Mouse (Mus musculus) hindbrain, embryonic 10.5 days (tissue): ENCODE results near the gene Baz1b. TPM values are rescaled to one million over a fixed set of nuclear protein-coding genes. Genes with fewer than 3 reads are reported as not detected.
A peak's percentile ranks its signal among the peaks of the same experiment; 100 is the strongest.

Experiments
- DNase-seq: peaks from one replicate; pipeline ENCODE4 v3.0.0-alpha.2; 2017; ENCODE audit warnings: low spot score
- H3K27ac ChIP-seq: fragments of 300-500 bp; sonication (generic); 2 replicates; pipeline ENCODE4 v1.5.1; 2016; ENCODE audit warnings: mild to moderate bottlenecking, moderate library complexity
- H3K27me3 ChIP-seq: fragments of 300-500 bp; sonication (generic); 2 replicates; pipeline ENCODE4 v1.6.1; 2016; ENCODE audit warnings: mild to moderate bottlenecking; ENCODE audit not compliant: poor library complexity, insufficient read depth, severe bottlenecking
- H3K36me3 ChIP-seq: fragments of 300-500 bp; sonication (generic); 2 replicates; pipeline ENCODE4 v1.6.1; 2016; ENCODE audit warnings: mild to moderate bottlenecking, moderate library complexity
- H3K4me1 ChIP-seq: fragments of 300-500 bp; sonication (generic); replicated peaks from 2 replicates; pipeline ENCODE4 v1.6.1; 2016; ENCODE audit warnings: mild to moderate bottlenecking
- H3K4me3 ChIP-seq: fragments of 300-500 bp; sonication (generic); 2 replicates; pipeline ENCODE4 v1.5.1; 2016; ENCODE audit warnings: mild to moderate bottlenecking, moderate library complexity
- H3K9me3 ChIP-seq: fragments of 300-500 bp; sonication (generic); 2 replicates; pipeline ENCODE4 v1.6.1; 2016; ENCODE audit warnings: mild to moderate bottlenecking, moderate library complexity
- WGBS: fragments of 180-500 bp; shearing (Covaris S2); methylation state at CpG from one replicate; pipeline ENCODE4 v1.1.7; 2016; 5-methylcytosine and 5-hydroxymethylcytosine counted together
- polyA plus RNA-seq: library from polyadenylated mRNA; unstranded; fragments of >200 nt; fragmentation: Nextera tagmentation; extraction: Ambion mirVana; gene quantifications from 2 replicates; pipeline ENCODE4 v1.2.1, GENCODE M21; 2016

Gene Baz1b
- polyA plus RNA-seq, 1 experiment from 2014 or later, result 41.1 TPM

GRCm38 (mm10) chr5:135247337-135247736 lies 60.3 kb downstream of the Baz1b start:
- Histone ChIP-seq H3K4me1 (peaks cover 62% of the 10 kb centered on the region), H3K4me3 (peak overlapping the region; percentile 77; the same call in 1 of the 2 replicates)

GRCm38 (mm10) chr5:135248956-135249676 lies 62.1 kb downstream of the Baz1b start:
- WGBS, result 80% methylated on average over 16 of the region's 16 CpGs
- H3K27ac ChIP-seq, result peak overlapping the region; percentile 12; the same call in 1 of the 2 replicates
- no peaks in the 10 kb centered on the region for H3K9me3 ChIP-seq
- no peak for DNase-seq
- H3K4me3 ChIP-seq, result peak overlapping the region; percentile 77
- H3K27me3 ChIP-seq, result peaks cover 20% of the 10 kb centered on the region
- H3K36me3 ChIP-seq, result peaks cover 34% of the 10 kb centered on the region
- H3K4me1 ChIP-seq, result peaks cover 80% of the 10 kb centered on the region

More at GRCm38 (mm10) chr5:135247337-135247736, 60.3 kb downstream of the Baz1b start:
- 77% methylated on average over 9 of the region's 9 CpGs for WGBS
- H3K27me3 ChIP-seq, result peaks cover 20% of the 10 kb centered on the region
- no peaks in the 10 kb centered on the region for H3K9me3 ChIP-seq
- H3K27ac ChIP-seq, result no peak overlapping the region
- peaks cover 52% of the 10 kb centered on the region for H3K36me3 ChIP-seq
- no peak for DNase-seq

GRCm38 (mm10) chr5:135250186-135251078 lies 63.4 kb downstream of the Baz1b start:
- no peaks in the 10 kb centered on the region for H3K9me3 ChIP-seq
- 2% methylated on average over 92 of the region's 92 CpGs for WGBS
- H3K27me3 ChIP-seq, result peaks cover 20% of the 10 kb centered on the region
- peak; percentile 47 for DNase-seq
- H3K4me1 ChIP-seq, result peaks cover 93% of the 10 kb centered on the region
- peaks cover 21% of the 10 kb centered on the region for H3K36me3 ChIP-seq
- H3K4me3 ChIP-seq, result peak overlapping the region; percentile 77
- H3K27ac ChIP-seq, result peak overlapping the region; percentile 94

- under 1% methylated on average over 51 of the region's 51 CpGs for WGBS
These were observed 64.0 kb downstream of the Baz1b start, which contains the start of gene Fzd9 for GRCm38 (mm10) chr5:135251079-135251454. Gene Fzd9, minus strand, starts transcription at chr5:135251230.

DNA sequence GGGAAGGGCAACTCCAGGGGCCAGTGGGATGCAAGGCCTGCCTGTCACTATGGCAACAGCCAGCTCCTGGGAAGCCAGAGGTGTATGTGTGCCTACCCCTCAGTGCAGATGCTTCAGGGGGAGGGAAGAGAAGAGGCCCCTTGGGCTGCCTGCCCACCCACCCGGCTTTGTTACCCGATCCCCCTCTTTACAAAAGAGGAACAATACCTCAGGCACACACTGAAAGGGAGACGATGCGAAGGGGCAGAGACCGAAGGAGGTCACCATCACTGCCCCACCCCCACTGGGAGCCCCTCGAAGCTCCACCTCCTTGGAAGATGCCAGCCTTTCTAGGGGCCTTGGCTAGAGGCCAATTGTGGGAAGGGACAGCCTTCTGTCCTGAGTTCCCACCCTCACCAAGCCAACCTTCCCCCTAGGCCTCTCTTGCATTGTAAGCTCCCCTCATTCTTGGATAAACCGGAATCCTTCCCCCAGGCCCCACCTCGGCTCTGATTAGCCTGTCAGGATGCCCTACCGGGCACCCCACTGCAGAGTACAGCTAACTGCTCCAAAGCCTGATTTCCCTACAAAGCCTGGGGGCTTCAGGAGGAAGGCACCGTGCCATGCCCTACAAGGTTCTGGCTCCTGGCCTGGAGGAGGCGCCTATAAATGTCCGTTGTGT lies 66.8 kb downstream of the Baz1b start:
- Histone ChIP-seq H3K4me3 (peak overlapping the region; percentile 32), H3K27ac (peak overlapping the region; percentile 94), H3K9me3 (peaks cover 12% of the 10 kb centered on the region), H3K36me3 (peaks cover 7% of the 10 kb centered on the region; the same call in 1 of the 2 replicates), H3K27me3 (peaks cover 20% of the 10 kb centered on the region), H3K4me1 (peaks cover 77% of the 10 kb centered on the region)
- DNase-seq, result peak; percentile 91
- WGBS, result 3% methylated on average over 12 of the region's 12 CpGs

More at GRCm38 (mm10) chr5:135251079-135251454, 64.0 kb downstream of the Baz1b start, which contains the start of gene Fzd9:
- DNase-seq, result peak; percentile 89
- Histone ChIP-seq H3K4me1 (peaks cover 94% of the 10 kb centered on the region), H3K27ac (peak within 1 kb of the TSS; percentile 94), H3K4me3 (peak within 1 kb of the TSS; percentile 77), H3K36me3 (peaks cover 16% of the 10 kb centered on the region), H3K27me3 (peaks cover 20% of the 10 kb centered on the region), H3K9me3 (peaks cover 2% of the 10 kb centered on the region)

- Histone ChIP-seq H3K4me1 (peaks cover 67% of the 10 kb centered on the region), H3K27me3 (no peaks in the 10 kb centered on the region), H3K36me3 (peaks cover 7% of the 10 kb centered on the region; the same call in 1 of the 2 replicates), H3K4me3 (no peak overlapping the region), H3K9me3 (peaks cover 12% of the 10 kb centered on the region), H3K27ac (0 out of 2 replicates have a peak overlapping the region, but pooled peaks have one; percentile 94)
- 86% methylated on average over 3 of the region's 3 CpGs for WGBS
- no peak for DNase-seq
These were observed 69.1 kb downstream of the Baz1b start for GRCm38 (mm10) chr5:135256166-135256565.

GRCm38 (mm10) chr5:135257559-135257958 lies 70.5 kb downstream of the Baz1b start:
- peaks cover 53% of the 10 kb centered on the region for H3K4me1 ChIP-seq
- WGBS, result 83% methylated on average over 12 of the region's 12 CpGs
- no peak for DNase-seq
- H3K27me3 ChIP-seq, result no peaks in the 10 kb centered on the region
- no peak overlapping the region for H3K4me3 ChIP-seq
- peaks cover 7% of the 10 kb centered on the region; the same call in 1 of the 2 replicates for H3K36me3 ChIP-seq
- H3K9me3 ChIP-seq, result peaks cover 12% of the 10 kb centered on the region
- peak overlapping the region; percentile 93 for H3K27ac ChIP-seq

DNA sequence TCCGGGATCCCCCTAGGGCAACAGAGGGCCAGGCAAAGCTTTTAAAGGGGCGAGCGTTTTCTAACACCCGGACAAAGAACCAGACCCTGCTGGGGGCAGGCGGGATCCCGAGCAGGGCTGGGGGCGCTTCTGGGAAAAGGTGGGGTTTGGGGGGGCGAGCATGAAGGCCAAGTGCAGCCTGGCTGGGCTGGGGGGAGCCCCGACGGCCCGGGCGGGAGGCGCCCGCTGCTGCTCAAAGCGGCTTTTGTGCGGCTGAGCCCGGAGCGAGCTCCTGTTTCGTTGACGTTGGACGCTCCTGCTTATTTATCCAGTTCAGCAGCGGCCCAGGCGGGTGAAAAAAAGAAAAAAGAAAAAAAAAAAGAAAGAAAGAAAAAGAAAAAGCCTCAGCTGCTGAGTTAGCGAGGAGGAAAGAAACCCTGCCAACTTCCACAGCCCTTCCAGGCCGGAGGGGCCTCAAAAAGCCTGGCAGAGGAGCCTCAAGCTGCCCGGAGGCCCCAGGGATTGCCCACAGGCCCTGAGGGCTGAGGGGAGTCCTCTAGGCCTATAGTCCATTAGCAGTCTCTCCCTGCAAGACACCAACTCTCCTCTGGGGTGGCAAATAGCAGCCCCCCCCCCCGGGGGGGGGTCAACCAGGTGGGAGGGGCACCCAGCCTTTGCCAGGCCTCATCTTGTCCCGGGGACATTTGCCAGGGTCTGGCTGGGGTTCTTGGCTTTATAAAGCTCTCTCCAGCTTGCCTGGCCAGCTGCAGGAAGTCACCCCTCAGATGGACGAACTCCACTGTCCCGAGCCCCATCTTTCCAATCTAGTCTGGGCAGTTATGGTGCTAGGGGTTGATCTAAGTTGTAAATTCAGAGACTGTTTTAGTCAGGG lies 71.5 kb downstream of the Baz1b start:
- 24% methylated on average over 30 of the region's 30 CpGs for WGBS
- H3K27ac ChIP-seq, result peak overlapping the region; percentile 93
- no peaks in the 10 kb centered on the region for H3K27me3 ChIP-seq
- peaks cover 7% of the 10 kb centered on the region; the same call in 1 of the 2 replicates for H3K36me3 ChIP-seq
- H3K4me3 ChIP-seq, result peak overlapping the region; percentile 34; the same call in 1 of the 2 replicates
- H3K4me1 ChIP-seq, result peaks cover 44% of the 10 kb centered on the region
- peak; percentile 45 for DNase-seq
- peaks cover 12% of the 10 kb centered on the region for H3K9me3 ChIP-seq

DNA sequence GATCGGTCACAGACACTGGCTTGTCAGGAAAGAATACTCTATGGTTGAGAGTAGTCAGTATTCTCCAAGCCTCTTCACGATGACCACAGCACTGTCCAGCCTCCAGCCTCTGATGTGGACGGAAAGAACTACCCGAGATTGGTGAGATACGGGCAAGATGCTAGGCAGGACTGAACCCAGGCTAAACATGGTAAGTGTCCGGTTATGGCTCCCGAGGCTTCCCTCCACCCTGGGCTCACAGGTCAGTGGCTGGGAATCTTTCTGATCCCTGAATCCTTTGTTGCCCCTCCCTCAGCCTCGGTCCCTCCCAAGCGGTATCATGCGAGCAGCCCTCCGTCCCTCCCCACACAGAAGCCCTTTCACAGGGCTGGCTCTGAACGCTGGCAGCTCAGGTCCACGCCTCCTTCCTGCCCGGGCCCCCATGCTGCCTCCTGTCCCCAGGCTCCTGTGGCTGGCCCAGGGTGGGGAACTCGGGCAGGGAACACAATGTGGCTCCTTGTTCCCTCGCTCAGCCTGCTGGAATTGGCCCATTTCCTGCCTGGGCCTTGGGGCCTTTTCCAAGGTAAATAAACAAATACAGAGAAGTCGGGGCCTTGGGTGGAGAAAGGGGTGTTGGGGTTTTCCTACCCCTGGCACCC lies 76.9 kb downstream of the Baz1b start:
- Histone ChIP-seq H3K4me1 (peaks cover 32% of the 10 kb centered on the region), H3K27me3 (no peaks in the 10 kb centered on the region), H3K4me3 (peak overlapping the region; percentile 34), H3K36me3 (no peaks in the 10 kb centered on the region), H3K27ac (peak overlapping the region; percentile 86), H3K9me3 (no peaks in the 10 kb centered on the region)
- WGBS, result 21% methylated on average over 17 of the region's 17 CpGs
- peak; percentile 70 for DNase-seq

DNA sequence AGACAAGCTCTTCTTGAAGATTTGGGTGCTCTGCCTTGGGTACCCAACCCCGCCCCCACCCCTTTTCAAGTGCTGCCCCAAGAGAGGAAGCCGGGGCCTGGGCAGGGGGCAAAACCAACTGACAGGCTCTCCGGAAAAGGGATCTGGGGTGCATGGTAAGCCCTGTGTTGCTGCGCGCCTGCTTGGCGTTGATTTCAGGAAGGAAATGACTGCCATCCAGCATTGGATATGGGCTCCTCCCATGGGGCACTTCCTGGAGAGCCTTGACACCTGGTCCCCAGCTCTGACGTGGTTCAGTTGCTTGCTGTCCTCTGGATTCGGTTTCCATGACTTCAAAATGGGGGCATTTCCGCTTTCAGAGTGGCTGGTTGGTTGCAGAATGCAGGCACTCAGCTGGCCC lies 77.5 kb downstream of the Baz1b start:
- Histone ChIP-seq H3K9me3 (no peaks in the 10 kb centered on the region), H3K36me3 (no peaks in the 10 kb centered on the region), H3K27me3 (no peaks in the 10 kb centered on the region), H3K27ac (peak overlapping the region; percentile 86), H3K4me1 (peaks cover 32% of the 10 kb centered on the region), H3K4me3 (peak overlapping the region; percentile 34)
- peak; percentile 36 for DNase-seq
- 46% methylated on average over 9 of the region's 9 CpGs for WGBS

DNA sequence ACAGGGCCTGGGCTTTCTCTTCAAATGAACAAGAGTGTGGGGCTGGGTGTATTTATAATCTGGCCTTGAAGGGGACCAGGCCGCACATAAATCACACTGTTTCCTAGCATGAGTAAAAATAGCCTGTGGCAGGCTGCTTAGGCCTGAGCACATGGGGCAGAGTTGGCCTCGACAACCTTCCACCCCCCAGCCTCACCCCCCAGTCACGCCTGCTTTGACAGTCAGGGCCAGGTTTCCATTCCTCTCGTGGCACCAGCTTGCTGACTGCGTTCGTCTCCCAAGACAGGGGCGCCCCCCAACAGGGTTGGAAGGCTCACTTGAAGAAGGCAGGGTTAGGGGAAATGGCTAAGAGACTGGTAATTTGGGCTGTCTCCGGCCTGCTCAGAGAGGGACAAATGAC lies 82.4 kb downstream of the Baz1b start:
- DNase-seq, result no peak
- peaks cover 32% of the 10 kb centered on the region for H3K4me1 ChIP-seq
- WGBS, result 85% methylated on average over 8 of the region's 8 CpGs
- no peaks in the 10 kb centered on the region for H3K9me3 ChIP-seq
- H3K27me3 ChIP-seq, result peaks cover 5% of the 10 kb centered on the region; the same call in 1 of the 2 replicates
- peak overlapping the region; percentile 30; the same call in 1 of the 2 replicates for H3K27ac ChIP-seq
- H3K36me3 ChIP-seq, result no peaks in the 10 kb centered on the region
- no peak overlapping the region for H3K4me3 ChIP-seq
